Mouse (Mus musculus) cerebellum, postnatal 25 days (tissue): ENCODE measurements at regions not wholly inside any gene's neighbourhood (a gene's known extent, or its start where the extent isn't known, plus 50 kb on each side); places are given as distances from the start of the nearest gene placed in this dataset.
"Not testable (repeated sequence)": the region's sequence is repeated elsewhere in the genome, so short reads cannot be mapped to it uniquely, and the experiment has no call there.

Source experiments
- DNase-seq, 2 experiments: peaks; one replicate each; pipeline ENCODE4 v3.0.0; 2021; ENCODE audit warnings: mixed read lengths in 2 of 2

- no peak for DNase-seq
These were observed 1152.1 kb upstream of the Fam98a start for GRCm38 (mm10) chr17:76703823-76704222.

DNA sequence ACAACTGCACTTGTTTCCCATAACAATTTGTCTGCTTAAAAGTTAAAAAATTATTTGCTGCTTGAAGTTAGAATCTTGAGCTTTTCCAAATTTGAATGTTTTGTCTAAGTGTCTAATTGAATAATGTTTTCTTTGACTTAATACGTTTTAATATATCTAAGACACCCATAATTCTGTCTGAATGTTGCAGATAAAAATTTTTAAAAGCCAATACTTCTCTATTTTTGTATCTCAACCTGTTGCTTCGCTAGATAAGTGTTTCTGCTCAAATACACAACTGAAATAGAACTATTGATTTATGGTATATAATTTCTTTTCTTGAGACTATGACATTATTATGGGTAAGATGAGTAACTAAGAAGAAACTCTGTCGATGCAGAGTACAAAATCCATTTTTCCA lies 1144.5 kb upstream of the Fam98a start:
- DNase-seq: no peak

DNA sequence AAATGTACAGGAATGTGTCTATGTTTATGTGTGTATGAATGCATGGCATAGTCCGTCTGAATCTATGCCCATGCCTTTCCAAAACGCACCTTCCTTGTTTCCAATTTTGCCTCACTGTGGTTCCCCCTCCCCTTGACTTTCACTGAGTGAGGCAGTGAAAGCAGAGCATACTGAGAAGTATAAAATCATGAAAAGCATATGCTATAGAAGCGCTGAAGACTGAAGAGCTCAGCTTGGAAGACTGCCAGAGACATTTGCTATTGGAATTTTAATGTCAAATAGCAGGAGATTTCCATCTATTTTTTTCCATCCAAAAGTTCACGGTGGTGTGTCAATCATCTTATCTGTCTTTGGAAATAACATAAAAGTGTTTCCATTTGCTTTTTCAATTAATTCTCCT lies 1106.3 kb upstream of the Fam98a start:
- no peak for DNase-seq

DNA sequence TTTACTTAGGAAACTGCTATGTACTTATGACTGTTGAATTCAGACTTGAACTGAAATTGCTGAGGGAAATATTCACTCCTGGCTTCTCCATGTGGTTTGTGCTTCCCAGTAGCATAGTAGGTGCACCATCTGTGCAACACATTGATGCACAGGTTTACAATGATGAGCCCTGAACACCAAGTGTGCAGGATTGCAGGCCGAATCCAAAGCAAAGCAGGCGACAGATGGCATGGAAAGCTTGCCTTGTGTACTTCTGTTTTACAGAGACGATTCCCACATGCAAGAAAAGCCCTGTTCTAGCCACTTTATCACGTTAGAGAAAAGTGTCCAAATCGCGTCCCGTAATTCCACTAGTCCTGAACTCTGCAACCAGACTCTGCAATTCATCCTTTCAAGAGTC lies 1074.2 kb upstream of the Fam98a start:
- DNase-seq: peak in 1 of 2 experiments; percentile 3

GRCm38 (mm10) chr17:76605237-76605636 lies 1053.5 kb upstream of the Fam98a start:
- DNase-seq: no peak

DNA sequence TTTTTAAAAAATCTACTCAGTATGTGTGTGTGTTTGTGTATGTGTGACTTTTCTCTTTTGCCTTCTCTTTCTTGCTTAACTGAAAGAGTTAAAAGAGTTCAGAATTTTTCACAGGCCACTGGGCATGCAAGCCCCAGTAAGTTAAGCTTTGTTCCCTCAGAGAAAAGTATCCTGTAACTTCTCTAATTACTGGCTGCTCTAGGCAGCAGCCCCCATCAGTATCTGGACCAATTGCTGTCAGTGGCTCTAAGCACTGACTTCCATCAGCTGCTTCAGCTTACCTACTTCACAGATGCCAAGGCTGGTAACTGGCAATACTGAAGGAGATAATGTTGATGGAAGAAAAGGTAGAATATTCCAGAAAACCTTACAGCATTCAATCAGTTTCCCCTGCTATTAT lies 1026.6 kb upstream of the Fam98a start:
- no peak for DNase-seq

DNA sequence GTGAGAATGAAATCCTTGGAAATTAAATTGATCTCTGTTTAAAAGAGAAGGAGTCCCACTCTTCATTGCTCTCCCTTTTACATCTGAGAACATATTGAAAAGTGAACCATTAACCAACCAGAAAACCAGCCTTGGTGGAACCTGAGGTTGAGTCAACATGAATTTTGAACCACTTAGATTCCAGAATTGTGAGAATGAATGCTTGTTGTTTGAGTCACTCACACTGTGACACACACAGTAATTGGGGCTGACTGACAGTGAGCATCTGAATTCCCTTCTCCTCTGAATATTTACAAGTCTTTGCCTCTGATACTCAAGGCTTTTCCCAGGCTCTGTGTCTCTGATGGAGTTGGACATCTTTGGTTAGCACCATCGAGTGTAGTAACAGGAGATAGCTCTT lies 1008.0 kb upstream of the Fam98a start:
- no peak for DNase-seq

DNA sequence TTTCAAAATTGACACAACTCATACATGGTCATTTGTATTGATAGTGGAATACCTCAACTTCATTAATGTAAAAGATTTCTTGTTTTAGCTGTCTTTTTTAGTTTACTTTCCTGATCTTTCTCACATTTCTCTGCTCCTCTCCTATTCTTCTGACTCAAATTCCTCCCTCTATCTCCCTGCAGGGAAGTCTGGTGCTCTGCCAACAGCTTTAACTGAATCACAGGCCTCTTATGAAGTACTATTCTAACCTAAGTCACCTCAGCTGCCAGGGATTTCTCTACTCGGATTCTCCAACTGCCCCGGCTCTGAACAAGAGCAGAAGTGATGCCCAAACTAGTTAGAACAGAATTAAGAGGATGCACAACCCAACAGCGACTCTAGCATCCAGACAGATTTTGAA lies 993.8 kb upstream of the Fam98a start:
- no peak for DNase-seq

GRCm38 (mm10) chr17:76535772-76536171 lies 984.0 kb upstream of the Fam98a start:
- no peak for DNase-seq

GRCm38 (mm10) chr17:76501732-76502131 lies 950.0 kb upstream of the Fam98a start:
- no peak for DNase-seq

DNA sequence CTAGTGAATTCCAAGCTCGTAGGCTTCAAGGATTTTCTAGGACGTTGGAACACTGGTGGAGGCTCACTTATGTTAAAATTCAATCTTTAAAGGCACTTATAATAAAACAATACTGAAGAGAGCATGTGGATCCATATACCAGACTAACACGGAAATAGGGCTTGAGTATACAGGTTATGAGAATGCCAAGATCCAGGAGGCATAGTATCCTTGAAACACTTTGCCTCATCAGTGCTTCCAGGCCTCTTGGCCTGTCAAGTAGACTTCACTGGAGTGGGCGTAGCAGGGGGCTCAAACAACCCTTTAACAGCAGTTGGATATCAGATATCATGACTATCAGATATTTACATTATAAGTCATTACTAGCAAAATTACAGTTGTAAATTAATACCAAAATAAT lies 948.7 kb upstream of the Fam98a start:
- DNase-seq: no peak

GRCm38 (mm10) chr17:76499981-76500380 lies 948.2 kb upstream of the Fam98a start:
- not testable (repeated sequence) for DNase-seq

- no peak for DNase-seq
These were observed 935.6 kb upstream of the Fam98a start for GRCm38 (mm10) chr17:76487347-76487746.

GRCm38 (mm10) chr17:76484130-76484529 lies 932.4 kb upstream of the Fam98a start:
- DNase-seq: no peak

- DNase-seq: no peak
These were observed 899.6 kb upstream of the Fam98a start for GRCm38 (mm10) chr17:76451296-76451834.
